Mouse (Mus musculus): ENCODE results near the gene Tlr3. TPM values are rescaled to one million over a fixed set of nuclear protein-coding genes. Genes with fewer than 3 reads are reported as not detected.

Tlr3 gene
- polyA plus RNA-seq (2012; ENCODE audit: insufficient read depth, insufficient read length, missing spikeins) = 13.9 and 14.3 TPM in 2 replicates

DNA sequence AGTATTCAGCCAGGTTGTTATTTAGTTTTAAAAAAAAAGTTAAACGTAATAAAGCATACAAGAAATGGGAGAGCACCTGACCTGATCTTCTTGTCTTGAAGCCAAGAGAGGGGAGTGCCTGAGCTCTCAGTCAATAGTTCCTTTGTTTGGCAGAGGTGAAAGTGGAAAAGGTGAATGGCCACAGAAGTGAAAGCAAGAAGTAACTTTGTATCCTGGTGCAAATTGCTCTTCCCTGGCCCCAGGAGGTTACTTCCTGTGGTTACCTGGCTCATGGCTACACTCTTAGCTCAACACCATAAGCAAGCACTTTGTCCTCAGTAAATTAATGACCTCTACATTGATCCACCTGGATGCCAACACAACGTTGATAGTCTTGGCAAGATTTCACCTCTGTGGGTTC, at the start of gene Tlr3:
Tlr3 (minus strand) TSS at position 199 of the 400 bp plus-strand sequence.
- Histone ChIP-seq H3K4me3 (ENCODE audit: insufficient read depth, low read length) (peak within 1 kb of the TSS; percentile 63), H3K4me1 (ENCODE audit: control insufficient read depth, insufficient read depth, low read length) (peaks cover 20% of the 10 kb centered on the region), H3K27ac (ENCODE audit: insufficient read depth, low read depth, low read length) (peak within 1 kb of the TSS; percentile 66)
- no peak for TF ChIP-seq CTCF (IDR thresholded peaks at IDR 0.05; ENCODE audit: low read depth, low read length)
- no peak for TF ChIP-seq POLR2A (IDR thresholded peaks at IDR 0.05; ENCODE audit: borderline replicate concordance, low read depth, low read length)

GRCm38 (mm10) chr8:45457874-45458273, 47.0 kb upstream of the Tlr3 start:
- H3K4me1 ChIP-seq (ENCODE audit: control insufficient read depth, insufficient read depth, low read length) = no peaks in the 10 kb centered on the region

GRCm38 (mm10) chr8:45454426-45454825, 43.5 kb upstream of the Tlr3 start:
- no peak for TF ChIP-seq POLR2A (IDR thresholded peaks at IDR 0.05; ENCODE audit: borderline replicate concordance, low read depth, low read length)
- peak; percentile 28; the same call in 1 of the 2 replicates for TF ChIP-seq CTCF (IDR thresholded peaks at IDR 0.05; ENCODE audit: low read depth, low read length)
- Histone ChIP-seq H3K4me1 (ENCODE audit: control insufficient read depth, insufficient read depth, low read length) (no peaks in the 10 kb centered on the region), H3K4me3 (ENCODE audit: insufficient read depth, low read length) (no peak overlapping the region), H3K27ac (ENCODE audit: insufficient read depth, low read depth, low read length) (no peak overlapping the region)

More at GRCm38 (mm10) chr8:45457874-45458273, 47.0 kb upstream of the Tlr3 start:
- TF ChIP-seq CTCF (IDR thresholded peaks at IDR 0.05; ENCODE audit: low read depth, low read length) (no peak), POLR2A (IDR thresholded peaks at IDR 0.05; ENCODE audit: borderline replicate concordance, low read depth, low read length) (no peak)
- Histone ChIP-seq H3K27ac (ENCODE audit: insufficient read depth, low read depth, low read length) (no peak overlapping the region), H3K4me3 (ENCODE audit: insufficient read depth, low read length) (no peak overlapping the region)

- no peak for TF ChIP-seq POLR2A (IDR thresholded peaks at IDR 0.05; ENCODE audit: borderline replicate concordance, low read depth, low read length)
- no peak for TF ChIP-seq CTCF (IDR thresholded peaks at IDR 0.05; ENCODE audit: low read depth, low read length)
- H3K4me3 ChIP-seq (ENCODE audit: insufficient read depth, low read length) = no peak overlapping the region
- H3K4me1 ChIP-seq (ENCODE audit: control insufficient read depth, insufficient read depth, low read length) = no peaks in the 10 kb centered on the region
- no peak overlapping the region for H3K27ac ChIP-seq (ENCODE audit: insufficient read depth, low read depth, low read length)
Measured at GRCm38 (mm10) chr8:45452115-45452514, 41.2 kb upstream of the Tlr3 start.

GRCm38 (mm10) chr8:45448842-45449241, 38.0 kb upstream of the Tlr3 start:
- Histone ChIP-seq H3K4me1 (ENCODE audit: control insufficient read depth, insufficient read depth, low read length) (no peaks in the 10 kb centered on the region), H3K4me3 (ENCODE audit: insufficient read depth, low read length) (no peak overlapping the region), H3K27ac (ENCODE audit: insufficient read depth, low read depth, low read length) (no peak overlapping the region)
- TF ChIP-seq CTCF (IDR thresholded peaks at IDR 0.05; ENCODE audit: low read depth, low read length) (no peak), POLR2A (IDR thresholded peaks at IDR 0.05; ENCODE audit: borderline replicate concordance, low read depth, low read length) (no peak)

- TF ChIP-seq POLR2A (IDR thresholded peaks at IDR 0.05; ENCODE audit: borderline replicate concordance, low read depth, low read length) (no peak), CTCF (IDR thresholded peaks at IDR 0.05; ENCODE audit: low read depth, low read length) (no peak)
- no peak overlapping the region for H3K27ac ChIP-seq (ENCODE audit: insufficient read depth, low read depth, low read length)
Measured at GRCm38 (mm10) chr8:45448257-45448656, 37.4 kb upstream of the Tlr3 start.

DNA sequence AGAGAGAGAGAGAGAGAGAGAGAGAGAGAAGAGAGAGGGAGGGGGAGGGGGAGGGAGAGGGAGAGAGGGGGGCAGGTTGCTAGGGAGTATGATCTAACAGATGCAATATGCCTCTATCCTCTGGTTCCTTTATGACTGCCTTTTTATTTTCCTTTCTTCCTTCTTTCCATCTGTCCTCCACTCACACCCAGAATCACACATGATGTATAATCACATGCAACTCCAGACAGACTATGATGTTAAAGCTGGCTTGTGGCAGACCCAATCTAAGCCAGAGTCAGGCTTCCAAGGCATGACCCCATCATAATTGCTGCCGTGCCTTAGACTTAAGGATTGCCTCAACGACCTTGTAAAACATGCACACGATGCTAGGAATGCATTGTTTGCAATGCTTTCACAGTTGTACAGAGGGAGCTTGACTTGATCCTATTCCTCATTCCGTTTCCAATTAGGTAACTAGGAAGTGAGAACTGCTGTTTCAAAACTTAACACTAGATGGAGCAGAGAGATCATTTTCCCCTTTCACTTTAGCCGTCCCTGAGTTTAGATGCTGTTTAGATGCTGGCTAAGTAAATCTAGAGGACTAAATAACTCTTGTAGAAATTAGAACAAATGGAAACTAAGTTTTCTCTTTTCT, 28.1 kb upstream of the Tlr3 start:
- Histone ChIP-seq H3K4me3 (ENCODE audit: insufficient read depth, low read length) (no peak overlapping the region), H3K27ac (ENCODE audit: insufficient read depth, low read depth, low read length) (no peak overlapping the region), H3K4me1 (ENCODE audit: control insufficient read depth, insufficient read depth, low read length) (no peaks in the 10 kb centered on the region)
- TF ChIP-seq CTCF (IDR thresholded peaks at IDR 0.05; ENCODE audit: low read depth, low read length) (no peak), POLR2A (IDR thresholded peaks at IDR 0.05; ENCODE audit: borderline replicate concordance, low read depth, low read length) (no peak)

More at GRCm38 (mm10) chr8:45448257-45448656, 37.4 kb upstream of the Tlr3 start:
- Histone ChIP-seq H3K4me3 (ENCODE audit: insufficient read depth, low read length) (no peak overlapping the region), H3K4me1 (ENCODE audit: control insufficient read depth, insufficient read depth, low read length) (no peaks in the 10 kb centered on the region)

DNA sequence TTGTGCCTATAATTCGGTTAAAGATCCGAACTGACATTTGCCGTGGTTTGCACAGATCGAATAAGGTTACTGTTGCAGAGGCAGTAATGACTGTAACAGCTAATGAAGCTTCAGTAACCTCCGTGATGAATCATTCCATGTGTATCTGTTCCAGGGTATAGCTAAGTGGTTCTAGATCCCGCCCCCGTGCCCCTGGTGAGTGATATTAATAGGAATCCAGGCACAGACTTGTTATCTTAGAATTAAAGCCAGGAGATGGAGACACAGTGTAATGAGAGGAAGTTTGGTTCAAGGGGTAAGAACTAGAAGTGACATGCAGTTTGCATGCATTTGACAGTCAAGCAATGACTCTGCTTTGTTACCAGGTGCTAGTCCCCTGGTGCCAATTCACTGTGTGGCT, 9.3 kb upstream of the Tlr3 start:
- H3K4me1 ChIP-seq (ENCODE audit: control insufficient read depth, insufficient read depth, low read length) = peaks cover 7% of the 10 kb centered on the region
- no peak overlapping the region for H3K4me3 ChIP-seq (ENCODE audit: insufficient read depth, low read length)
- TF ChIP-seq POLR2A (IDR thresholded peaks at IDR 0.05; ENCODE audit: borderline replicate concordance, low read depth, low read length) (no peak), CTCF (IDR thresholded peaks at IDR 0.05; ENCODE audit: low read depth, low read length) (no peak)
- no peak overlapping the region for H3K27ac ChIP-seq (ENCODE audit: insufficient read depth, low read depth, low read length)

GRCm38 (mm10) chr8:45414965-45415364, 4.1 kb upstream of the Tlr3 start:
- Histone ChIP-seq H3K27ac (ENCODE audit: insufficient read depth, low read depth, low read length) (peak overlapping the region; percentile 88), H3K4me3 (ENCODE audit: insufficient read depth, low read length) (peak overlapping the region; percentile 11; the same call in 1 of the 2 replicates), H3K4me1 (ENCODE audit: control insufficient read depth, insufficient read depth, low read length) (peaks cover 18% of the 10 kb centered on the region)
- no peak for TF ChIP-seq CTCF (IDR thresholded peaks at IDR 0.05; ENCODE audit: low read depth, low read length)
- TF ChIP-seq POLR2A (IDR thresholded peaks at IDR 0.05; ENCODE audit: borderline replicate concordance, low read depth, low read length) = no peak

DNA sequence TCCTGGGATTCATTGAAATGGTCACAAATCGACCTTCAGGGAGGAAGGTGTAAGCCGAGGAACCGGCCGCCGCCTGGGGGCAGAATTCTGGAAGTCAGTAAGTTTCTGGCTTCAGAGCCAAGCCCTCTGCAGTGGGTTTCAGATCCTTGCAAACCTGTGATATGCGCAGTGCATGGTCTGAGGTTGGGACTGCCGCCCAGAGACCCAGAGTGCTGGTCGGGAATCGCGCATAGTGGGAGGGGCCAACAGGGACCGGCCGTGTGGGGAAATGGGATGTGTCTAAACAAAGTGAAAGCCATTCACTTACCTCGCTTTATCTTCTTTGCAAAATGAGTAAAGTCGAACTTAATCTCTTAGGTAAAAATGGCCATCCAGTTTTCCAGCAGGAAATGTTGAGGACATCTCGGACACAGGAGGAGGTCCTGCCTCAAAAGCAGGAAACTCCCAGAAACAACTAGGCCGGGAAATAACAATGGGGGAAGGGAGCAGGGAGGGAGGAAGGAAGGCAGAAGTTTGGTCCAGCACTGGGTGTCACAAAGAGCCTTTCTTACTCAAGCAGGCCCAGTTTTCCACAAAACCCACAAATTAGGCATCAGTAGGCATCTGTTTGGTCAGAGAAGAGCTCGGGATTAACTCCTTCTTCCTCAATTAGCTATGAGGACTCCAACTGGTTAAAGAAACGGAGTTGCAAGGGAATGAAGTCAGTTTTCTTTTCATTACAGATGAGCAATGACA, 567 bp downstream of the Tlr3 start:
- no peak for TF ChIP-seq POLR2A (IDR thresholded peaks at IDR 0.05; ENCODE audit: borderline replicate concordance, low read depth, low read length)
- TF ChIP-seq CTCF (IDR thresholded peaks at IDR 0.05; ENCODE audit: low read depth, low read length) = peak; percentile 43; the same call in 1 of the 2 replicates
- H3K4me1 ChIP-seq (ENCODE audit: control insufficient read depth, insufficient read depth, low read length) = peaks cover 16% of the 10 kb centered on the region
- peak overlapping the region; percentile 63 for H3K4me3 ChIP-seq (ENCODE audit: insufficient read depth, low read length)
- peak overlapping the region; percentile 66 for H3K27ac ChIP-seq (ENCODE audit: insufficient read depth, low read depth, low read length)

Measured in bone marrow macrophage, adult 2 months (primary cell).